Mouse (Mus musculus) bone marrow macrophage, adult 2 months (primary cell): ENCODE measurements around the gene Pofut2.

Experiments used
- CTCF ChIP-seq: IDR thresholded peaks from 2 replicates; pipeline ENCODE4 v1.5.1; 2012; ENCODE audit warnings: low read depth, mild to moderate bottlenecking, low read length, moderate library complexity
- POLR2A ChIP-seq: IDR thresholded peaks from 2 replicates; pipeline ENCODE4 v1.6.1; 2012; ENCODE audit warnings: mild to moderate bottlenecking, low read depth, low read length, borderline replicate concordance

GRCm38 (mm10) chr10:77269129-77269528 is 10.1 kb downstream of the Pofut2 start:
- TF ChIP-seq CTCF (no peak), POLR2A (no peak)
